Mouse (Mus musculus): ENCODE measurements around the gene Grm4. TPM values are rescaled to one million over a fixed set of nuclear protein-coding genes. Genes with fewer than 3 reads are reported as not detected.

Grm4 gene
- polyA plus RNA-seq, 1 experiment, result not detected

DNA sequence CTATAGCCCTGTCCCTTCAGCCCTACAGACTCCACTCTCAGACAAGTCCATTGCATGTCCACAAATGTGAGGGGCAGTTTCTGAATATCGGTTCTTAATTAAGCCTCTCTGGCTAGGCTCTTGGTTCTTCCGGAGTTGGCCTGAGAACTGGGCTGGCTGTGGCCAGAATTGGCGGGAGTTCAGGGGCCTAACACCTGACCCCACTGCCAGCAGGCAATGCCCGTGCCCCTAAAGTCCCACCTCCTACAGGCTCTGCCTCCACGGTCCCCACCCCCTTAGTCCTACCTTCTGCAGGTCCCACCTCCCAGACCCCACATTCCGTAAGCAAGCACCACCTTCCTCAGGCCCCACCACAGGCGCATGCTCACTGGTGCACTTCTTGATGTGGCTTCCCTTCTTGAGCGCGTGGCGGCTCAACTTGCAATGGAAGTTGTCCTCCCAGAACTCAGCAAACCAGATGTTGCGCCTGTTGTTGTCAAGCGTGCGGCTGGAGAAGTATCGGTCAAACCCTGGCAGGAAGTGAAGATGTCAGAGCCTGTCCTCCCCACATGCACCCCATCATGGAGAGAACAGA, 71.4 kb downstream of the Grm4 start:
- H3K4me1 ChIP-seq (ENCODE audit: control insufficient read depth, insufficient read depth, low read length), result no peaks in the 10 kb centered on the region
- H3K27ac ChIP-seq (ENCODE audit: control insufficient read depth, insufficient read depth, low read depth, low read length, poor library complexity), result no peak overlapping the region
- TF ChIP-seq POLR2A (IDR thresholded peaks at IDR 0.05; ENCODE audit: borderline replicate concordance, control insufficient read depth, low read depth, low read length), result no peak
- TF ChIP-seq CTCF (IDR thresholded peaks at IDR 0.05; ENCODE audit: control insufficient read depth, insufficient read depth, low read length), result no peak
- H3K4me3 ChIP-seq (replicated peaks; ENCODE audit: control insufficient read depth, low read depth, low read length), result no peak overlapping the region
- WGBS, result 82% methylated on average over 14 of the region's 14 CpGs

DNA sequence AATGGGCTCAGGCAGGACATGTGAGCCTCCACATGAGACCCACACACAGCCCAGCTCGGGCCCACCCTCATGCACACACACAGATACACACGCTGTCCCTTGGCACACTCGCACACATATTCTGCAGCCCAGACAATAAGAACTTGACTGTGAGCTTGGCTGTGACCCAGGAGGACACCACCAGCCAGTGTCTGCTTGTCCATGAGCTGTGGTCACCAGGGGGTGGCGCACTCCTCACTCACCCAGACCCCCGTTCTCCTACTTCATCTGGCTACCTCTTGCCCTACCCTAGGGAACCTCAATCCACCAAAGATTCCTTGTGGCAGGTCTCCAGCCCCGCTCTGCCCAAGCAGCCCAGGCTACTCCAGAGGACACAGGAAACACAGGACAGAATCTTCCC, 72.5 kb downstream of the Grm4 start:
- Histone ChIP-seq H3K4me3 (replicated peaks; ENCODE audit: control insufficient read depth, low read depth, low read length) (no peak overlapping the region), H3K4me1 (ENCODE audit: control insufficient read depth, insufficient read depth, low read length) (no peaks in the 10 kb centered on the region), H3K27ac (ENCODE audit: control insufficient read depth, insufficient read depth, low read depth, low read length, poor library complexity) (no peak overlapping the region)
- 64% methylated on average over 6 of the region's 6 CpGs for whole genome bisulfite sequencing
- TF ChIP-seq POLR2A (IDR thresholded peaks at IDR 0.05; ENCODE audit: borderline replicate concordance, control insufficient read depth, low read depth, low read length) (no peak), CTCF (IDR thresholded peaks at IDR 0.05; ENCODE audit: control insufficient read depth, insufficient read depth, low read length) (peak; percentile 17; the same call in 1 of the 2 replicates)

DNA sequence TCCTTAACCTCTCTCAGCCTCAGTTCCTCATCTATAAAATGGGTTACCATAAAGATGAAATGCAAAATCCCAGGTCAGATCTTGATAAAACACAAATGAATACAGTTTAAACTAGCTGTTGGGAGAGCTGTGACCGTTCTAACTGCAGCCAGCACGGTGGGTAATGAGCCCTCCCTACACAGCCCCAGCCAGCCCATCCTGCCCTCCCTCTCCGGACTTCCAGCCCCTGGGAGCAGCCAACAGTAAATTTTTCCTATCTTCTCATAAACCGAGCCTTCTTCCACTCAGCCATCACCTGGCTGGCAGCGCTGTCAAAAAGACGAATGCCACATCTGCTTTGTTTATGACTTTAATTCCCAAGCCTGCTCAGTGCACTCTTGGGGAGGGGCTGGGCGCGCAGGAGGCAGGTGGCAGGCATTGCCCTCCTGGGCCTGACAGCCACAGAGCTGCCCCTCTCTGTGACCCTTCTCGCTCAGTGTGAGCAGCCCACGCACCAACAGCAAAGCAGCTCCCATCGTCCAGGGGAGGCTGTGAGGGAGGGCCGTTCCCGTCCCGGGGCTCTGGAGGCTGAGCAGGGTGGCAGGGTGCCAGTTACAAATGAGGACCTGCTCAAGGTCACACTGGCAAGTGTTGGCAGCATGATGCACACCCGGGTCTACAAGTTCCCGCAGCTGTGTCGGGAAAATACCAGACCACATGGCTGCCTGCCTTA, 75.7 kb downstream of the Grm4 start:
- Histone ChIP-seq H3K27ac (ENCODE audit: control insufficient read depth, insufficient read depth, low read depth, low read length, poor library complexity) (no peak overlapping the region), H3K4me3 (replicated peaks; ENCODE audit: control insufficient read depth, low read depth, low read length) (no peak overlapping the region), H3K4me1 (ENCODE audit: control insufficient read depth, insufficient read depth, low read length) (no peaks in the 10 kb centered on the region)
- WGBS, result 56% methylated on average over 17 of the region's 17 CpGs
- no peak for TF ChIP-seq CTCF (IDR thresholded peaks at IDR 0.05; ENCODE audit: control insufficient read depth, insufficient read depth, low read length)
- TF ChIP-seq POLR2A (IDR thresholded peaks at IDR 0.05; ENCODE audit: borderline replicate concordance, control insufficient read depth, low read depth, low read length), result no peak

DNA sequence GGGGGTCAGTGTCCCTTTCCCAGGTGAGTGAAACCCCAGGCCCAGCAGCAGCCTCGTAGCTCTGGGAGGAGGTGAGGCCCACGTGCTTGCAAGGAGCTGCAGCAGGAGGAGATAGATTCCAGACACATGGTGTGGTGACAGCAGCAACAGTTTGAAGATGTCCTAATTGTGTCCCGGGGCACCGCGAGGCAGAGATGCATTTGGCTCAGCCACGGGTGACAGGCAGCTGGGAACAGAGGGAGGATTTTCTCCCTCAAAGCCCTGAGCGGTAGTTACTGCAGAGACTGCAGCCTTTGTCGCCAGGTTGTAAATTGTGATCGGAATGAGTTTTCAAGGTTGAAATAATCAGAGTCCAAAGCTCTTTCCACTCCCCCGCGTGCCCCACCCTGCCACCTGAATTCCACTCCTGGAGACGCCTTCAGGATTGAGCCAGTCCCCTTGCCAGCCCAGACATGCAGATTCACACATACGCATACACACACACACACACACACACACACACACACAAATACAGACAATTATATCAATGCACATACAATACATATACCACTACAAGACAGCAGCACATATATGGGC, 78.6 kb downstream of the Grm4 start:
- WGBS, result 70% methylated on average over 13 of the region's 13 CpGs
- Histone ChIP-seq H3K27ac (ENCODE audit: control insufficient read depth, insufficient read depth, low read depth, low read length, poor library complexity) (no peak overlapping the region), H3K4me3 (replicated peaks; ENCODE audit: control insufficient read depth, low read depth, low read length) (no peak overlapping the region), H3K4me1 (ENCODE audit: control insufficient read depth, insufficient read depth, low read length) (no peaks in the 10 kb centered on the region)
- no peak for TF ChIP-seq CTCF (IDR thresholded peaks at IDR 0.05; ENCODE audit: control insufficient read depth, insufficient read depth, low read length)
- TF ChIP-seq POLR2A (IDR thresholded peaks at IDR 0.05; ENCODE audit: borderline replicate concordance, control insufficient read depth, low read depth, low read length), result no peak

DNA sequence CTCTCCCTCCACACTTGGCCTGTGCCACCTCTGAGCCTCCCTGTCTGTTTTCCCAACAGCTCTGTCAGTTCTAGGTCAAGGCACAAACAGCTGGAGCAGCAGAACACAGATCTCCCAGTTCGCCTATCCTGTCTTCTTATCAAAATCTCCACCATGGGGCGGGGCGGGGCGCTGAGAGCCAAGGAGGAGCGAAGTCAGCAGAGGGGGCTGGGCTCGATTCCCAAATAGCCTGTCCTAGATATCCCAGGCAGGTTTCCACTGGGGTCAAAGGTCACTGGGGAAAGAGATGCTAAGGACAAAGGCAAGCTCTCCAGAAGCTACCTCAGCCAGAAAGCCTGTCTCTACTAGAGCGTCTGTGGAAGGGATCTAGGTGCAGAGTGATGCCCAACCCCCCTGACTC, 79.4 kb downstream of the Grm4 start:
- H3K4me3 ChIP-seq (replicated peaks; ENCODE audit: control insufficient read depth, low read depth, low read length), result no peak overlapping the region
- H3K27ac ChIP-seq (ENCODE audit: control insufficient read depth, insufficient read depth, low read depth, low read length, poor library complexity), result no peak overlapping the region
- 74% methylated on average over 7 of the region's 7 CpGs for WGBS
- no peak for TF ChIP-seq CTCF (IDR thresholded peaks at IDR 0.05; ENCODE audit: control insufficient read depth, insufficient read depth, low read length)
- TF ChIP-seq POLR2A (IDR thresholded peaks at IDR 0.05; ENCODE audit: borderline replicate concordance, control insufficient read depth, low read depth, low read length), result no peak
- H3K4me1 ChIP-seq (ENCODE audit: control insufficient read depth, insufficient read depth, low read length), result no peaks in the 10 kb centered on the region

DNA sequence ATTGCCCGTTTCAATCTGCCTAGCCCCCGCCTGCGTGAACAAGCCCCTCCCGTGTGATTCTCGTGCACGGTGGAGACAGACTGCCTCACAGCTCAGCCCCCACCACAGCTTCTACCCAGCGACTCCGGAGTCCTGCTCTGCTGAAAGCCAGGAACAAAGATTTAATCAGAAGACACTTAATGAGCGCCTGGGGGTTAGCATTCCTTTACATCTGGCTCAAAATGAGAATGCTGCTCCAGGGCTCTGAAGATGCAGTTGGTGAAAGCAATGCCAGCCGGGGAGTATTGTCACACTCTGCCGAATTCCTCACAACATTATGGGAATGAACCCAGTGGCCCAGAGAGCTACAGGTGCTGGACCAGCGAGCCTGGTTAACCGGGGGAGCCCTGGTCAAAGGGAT, 85.4 kb downstream of the Grm4 start:
- no peaks in the 10 kb centered on the region for H3K4me1 ChIP-seq (ENCODE audit: control insufficient read depth, insufficient read depth, low read length)
- H3K27ac ChIP-seq (ENCODE audit: control insufficient read depth, insufficient read depth, low read depth, low read length, poor library complexity), result no peak overlapping the region
- no peak overlapping the region for H3K4me3 ChIP-seq (replicated peaks; ENCODE audit: control insufficient read depth, low read depth, low read length)
- 67% methylated on average over 13 of the region's 13 CpGs for WGBS
- TF ChIP-seq POLR2A (IDR thresholded peaks at IDR 0.05; ENCODE audit: borderline replicate concordance, control insufficient read depth, low read depth, low read length), result no peak
- no peak for TF ChIP-seq CTCF (IDR thresholded peaks at IDR 0.05; ENCODE audit: control insufficient read depth, insufficient read depth, low read length)

DNA sequence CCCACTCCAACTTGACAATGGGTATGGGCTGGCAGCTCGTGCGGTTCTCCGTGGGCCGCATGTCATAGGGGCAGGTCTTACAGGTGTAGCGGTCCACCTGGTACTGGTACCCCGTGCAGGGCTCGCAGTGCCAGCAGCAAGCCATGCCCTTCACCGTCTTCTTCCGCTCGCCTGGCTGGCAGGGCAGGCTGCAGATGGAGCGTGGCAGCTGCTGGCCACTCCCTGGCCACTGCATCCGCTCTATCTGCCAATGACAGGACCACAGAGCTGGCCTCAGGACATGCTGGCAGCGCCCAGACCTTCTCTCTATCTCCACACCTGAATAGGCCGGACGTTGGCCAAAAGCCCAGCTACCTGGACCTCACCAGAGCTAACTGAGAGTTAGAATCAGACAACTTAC, 86.0 kb downstream of the Grm4 start:
- WGBS, result 93% methylated on average over 15 of the region's 15 CpGs
- H3K4me1 ChIP-seq (ENCODE audit: control insufficient read depth, insufficient read depth, low read length), result no peaks in the 10 kb centered on the region
- TF ChIP-seq POLR2A (IDR thresholded peaks at IDR 0.05; ENCODE audit: borderline replicate concordance, control insufficient read depth, low read depth, low read length) (no peak), CTCF (IDR thresholded peaks at IDR 0.05; ENCODE audit: control insufficient read depth, insufficient read depth, low read length) (no peak)
- H3K27ac ChIP-seq (ENCODE audit: control insufficient read depth, insufficient read depth, low read depth, low read length, poor library complexity), result no peak overlapping the region
- no peak overlapping the region for H3K4me3 ChIP-seq (replicated peaks; ENCODE audit: control insufficient read depth, low read depth, low read length)

DNA sequence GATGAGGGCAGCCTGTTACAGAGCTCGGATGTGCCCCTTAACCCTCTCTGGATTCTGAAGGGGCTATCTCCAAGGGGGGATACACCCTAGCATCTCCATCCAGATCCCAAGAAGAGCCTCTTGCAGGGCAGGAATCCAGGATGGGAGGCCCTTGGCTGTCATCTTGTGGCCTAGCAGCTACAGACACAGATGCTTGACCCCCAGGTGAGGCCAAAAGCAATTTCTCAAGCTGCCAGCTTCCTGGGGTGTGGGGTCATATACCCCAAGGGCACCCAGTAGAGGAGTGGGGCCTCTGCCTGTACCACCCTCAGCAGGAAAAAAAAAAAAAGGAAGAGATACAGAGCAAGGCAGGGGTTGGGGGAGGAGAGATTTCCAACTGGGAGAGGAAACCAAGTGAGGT, 87.1 kb downstream of the Grm4 start:
- H3K4me1 ChIP-seq (ENCODE audit: control insufficient read depth, insufficient read depth, low read length), result no peaks in the 10 kb centered on the region
- no peak overlapping the region for H3K4me3 ChIP-seq (replicated peaks; ENCODE audit: control insufficient read depth, low read depth, low read length)
- TF ChIP-seq CTCF (IDR thresholded peaks at IDR 0.05; ENCODE audit: control insufficient read depth, insufficient read depth, low read length) (no peak), POLR2A (IDR thresholded peaks at IDR 0.05; ENCODE audit: borderline replicate concordance, control insufficient read depth, low read depth, low read length) (no peak)
- no peak overlapping the region for H3K27ac ChIP-seq (ENCODE audit: control insufficient read depth, insufficient read depth, low read depth, low read length, poor library complexity)
- WGBS, result 75% methylated on average over 1 of the region's 1 CpGs
